Mouse (Mus musculus): Measurements from ENCODE around the gene Ly75.

Ly75 gene

DNA sequence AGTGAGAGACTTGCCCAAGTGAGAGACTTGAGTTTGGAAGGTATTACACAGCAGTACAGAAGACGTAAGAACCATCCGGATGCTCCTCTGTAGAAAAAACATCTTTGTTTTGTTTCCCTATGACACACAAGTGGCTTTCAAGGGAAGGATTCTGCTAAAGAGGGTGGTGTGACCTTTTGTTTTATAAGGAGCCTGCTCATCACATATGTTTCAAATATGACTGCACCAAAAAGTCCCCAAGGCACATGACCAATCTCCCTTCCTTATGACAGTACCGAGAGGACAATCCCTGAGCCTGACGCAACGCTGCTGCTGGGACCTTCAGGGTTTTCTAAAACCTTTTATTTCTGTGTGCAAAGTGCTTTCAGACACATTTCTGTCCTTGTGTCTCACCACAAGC, 12.9 kb downstream of the Ly75 start:
- DNase-seq (ENCODE audit: low spot score) = no peak

DNA sequence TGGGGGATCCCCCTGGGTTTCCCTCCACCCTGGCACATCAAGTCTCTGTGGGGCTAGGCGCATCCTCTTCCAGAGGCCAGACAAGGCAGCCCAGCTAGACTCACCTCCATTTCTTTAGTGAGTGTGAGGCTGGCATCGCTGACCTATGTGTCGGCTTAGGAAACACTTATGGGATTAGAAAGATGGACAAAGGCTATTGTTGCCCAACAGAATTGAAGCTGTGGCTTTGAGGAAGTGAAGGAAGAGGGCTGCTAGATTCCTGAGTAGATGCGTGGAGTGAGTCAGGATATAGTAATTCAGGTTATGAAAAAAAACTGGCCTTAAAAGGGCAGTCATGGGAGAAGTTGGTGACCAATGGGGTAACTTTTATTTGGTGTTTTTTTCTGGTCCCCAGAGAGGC, 13.6 kb downstream of the Ly75 start:
- DNase-seq (ENCODE audit: low spot score) = no peak

DNA sequence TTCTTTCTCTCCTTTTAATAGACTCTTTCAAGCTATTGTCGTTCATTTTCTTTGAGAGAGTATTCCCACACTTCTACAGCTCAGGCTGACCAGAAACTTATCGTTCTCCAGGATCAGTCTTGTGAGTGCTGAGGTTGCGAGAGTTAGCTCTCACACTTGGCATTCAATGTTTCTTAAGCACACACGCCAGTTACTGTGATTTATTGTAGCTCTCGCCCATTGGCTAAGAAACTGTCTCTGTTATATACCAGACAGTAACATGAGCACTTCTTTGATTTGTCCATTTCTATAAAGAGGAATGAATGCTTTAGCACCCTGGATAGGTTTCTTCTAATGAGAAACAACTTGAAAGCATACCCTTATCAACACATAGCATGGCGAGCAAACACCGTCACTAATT, 15.2 kb downstream of the Ly75 start:
- DNase-seq (ENCODE audit: low spot score) = no peak

DNA sequence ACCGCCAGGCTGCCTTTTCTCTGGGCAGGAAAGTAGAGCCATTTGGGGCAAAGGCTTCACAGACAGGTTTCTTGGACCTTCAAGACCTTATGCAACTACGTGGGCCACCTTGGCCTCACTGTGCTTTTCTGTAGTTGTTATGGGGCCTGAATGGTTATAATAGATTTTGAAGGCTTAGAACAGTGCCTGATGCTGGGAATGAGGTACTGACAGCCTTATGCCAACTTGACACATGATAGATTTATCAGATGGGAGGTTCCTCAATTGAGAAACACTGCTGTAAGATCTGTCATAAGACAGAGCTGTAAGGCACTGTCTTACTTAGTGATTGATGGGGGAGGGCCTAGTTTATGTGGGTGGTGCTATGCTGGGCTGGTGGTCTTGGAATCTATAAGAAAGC, 15.9 kb downstream of the Ly75 start:
- no peak for DNase-seq (ENCODE audit: low spot score)

DNA sequence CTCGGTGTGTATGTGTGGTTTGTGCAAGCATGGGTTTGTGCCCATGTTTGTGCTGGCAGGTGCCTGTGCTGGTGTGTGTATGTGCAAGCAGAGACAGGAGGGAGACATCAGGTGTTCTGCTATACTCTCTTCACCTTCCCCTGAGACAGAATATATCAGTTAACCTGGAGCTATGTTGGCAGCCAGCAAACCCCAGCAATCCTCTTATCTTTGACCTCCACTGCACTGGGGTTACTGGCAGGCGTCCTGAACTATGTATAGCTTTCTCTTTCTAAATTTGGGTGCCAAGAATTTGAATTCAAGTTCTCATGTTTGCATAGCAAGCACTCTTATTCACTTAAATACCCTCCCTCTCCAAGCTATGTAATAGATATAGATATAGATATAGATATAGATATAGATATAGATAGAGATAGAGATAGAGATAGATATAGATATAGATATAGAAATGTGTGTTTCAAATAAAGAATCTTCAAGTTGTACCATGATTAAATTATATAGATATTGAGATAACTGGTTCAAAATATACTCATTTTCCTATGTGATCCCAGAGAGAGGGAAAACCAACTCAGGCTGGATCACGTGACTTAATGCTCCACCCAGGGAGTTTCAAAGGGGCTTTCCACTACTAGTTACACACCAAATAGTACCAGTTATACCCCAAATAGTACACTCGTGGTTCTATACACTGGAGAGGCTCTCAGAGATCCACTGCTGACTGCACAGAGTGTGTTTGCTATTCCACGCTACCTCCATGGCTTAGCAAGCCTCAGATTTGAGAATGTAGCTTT, 17.1 kb downstream of the Ly75 start:
- no peak for DNase-seq (ENCODE audit: low spot score)

DNA sequence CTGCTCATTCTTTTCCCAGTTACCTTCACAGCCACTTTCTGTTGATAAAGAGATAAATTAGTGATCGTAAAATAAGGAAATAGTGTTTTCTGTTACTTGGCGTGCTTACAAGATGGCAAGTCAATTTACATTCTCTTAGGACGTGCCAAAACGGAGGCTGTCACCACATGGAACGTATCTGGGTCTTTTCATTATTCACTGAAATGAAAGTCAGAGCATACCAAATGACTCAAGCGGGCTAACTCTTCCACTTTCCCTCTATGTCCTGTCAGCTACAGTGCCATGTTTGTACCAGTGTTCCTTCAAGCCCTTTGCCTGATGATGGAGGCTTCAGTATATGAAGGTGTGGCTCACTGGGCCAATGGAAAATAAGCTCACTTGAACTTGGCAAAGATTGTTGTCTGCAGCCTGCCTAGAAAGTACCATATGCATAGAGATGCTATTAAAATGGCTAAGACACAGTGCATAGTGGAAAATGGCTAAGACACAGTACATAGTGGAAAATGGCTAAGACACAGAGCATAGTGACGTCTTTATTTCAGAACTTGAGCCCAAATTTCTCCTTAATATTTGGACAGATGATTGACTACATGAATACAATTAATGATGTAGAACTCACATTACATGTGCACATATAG, 17.8 kb downstream of the Ly75 start:
- DNase-seq (ENCODE audit: low spot score) = no peak

DNA sequence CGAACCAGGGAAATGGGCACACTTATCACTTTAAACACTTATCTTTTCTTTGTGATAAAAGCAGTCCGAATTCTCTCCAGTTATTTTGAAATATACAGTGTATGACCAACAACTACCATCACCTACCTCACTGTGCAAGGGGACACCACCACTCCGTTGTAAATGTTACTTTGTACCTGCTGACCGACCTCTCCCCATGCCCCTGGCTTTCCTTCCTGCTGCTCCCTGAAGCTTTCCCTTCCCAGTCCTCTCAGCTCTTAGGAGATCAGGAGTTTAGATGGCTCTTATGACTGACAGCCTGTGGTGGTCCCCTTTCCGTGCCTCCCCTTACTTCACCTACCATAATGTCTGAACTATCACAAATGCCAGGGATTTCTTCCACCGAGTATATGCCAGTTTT, 21.0 kb downstream of the Ly75 start:
- no peak for DNase-seq (ENCODE audit: low spot score)

DNA sequence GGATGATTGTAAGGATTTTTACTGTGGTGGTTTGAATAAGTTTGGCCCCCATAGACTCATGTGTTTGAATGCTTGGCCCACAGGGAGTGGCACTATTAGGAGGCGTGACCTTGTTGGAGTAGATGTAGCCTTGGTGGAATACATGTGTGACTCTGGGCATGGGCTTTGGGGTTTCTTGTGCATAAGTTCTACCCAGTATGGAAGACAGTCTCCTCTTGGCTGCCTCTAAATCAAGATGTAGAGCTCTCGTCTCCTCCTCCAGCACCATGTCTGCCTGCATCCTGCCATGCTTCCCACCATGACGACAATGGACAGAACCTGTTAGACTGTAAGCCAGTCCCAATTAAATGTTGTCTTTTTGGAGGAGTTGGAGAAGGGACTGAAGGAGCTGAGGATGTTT, 23.3 kb downstream of the Ly75 start:
- no peak for DNase-seq (ENCODE audit: low spot score)

DNA sequence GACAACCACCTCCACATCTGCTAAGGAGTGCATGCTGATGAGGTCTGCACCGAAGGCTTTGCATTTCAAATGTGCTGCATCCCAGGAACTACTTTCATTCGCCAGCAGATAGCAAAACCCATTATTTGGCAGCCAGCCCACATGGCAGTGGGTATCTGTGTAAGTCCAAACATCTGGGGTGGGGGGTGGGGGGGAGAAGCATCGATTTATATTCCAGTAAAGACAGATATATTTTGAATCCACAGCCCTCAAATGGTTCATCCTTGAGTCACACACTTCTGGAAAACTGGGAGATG, 27.8 kb downstream of the Ly75 start:
- DNase-seq (ENCODE audit: low spot score) = no peak

DNA sequence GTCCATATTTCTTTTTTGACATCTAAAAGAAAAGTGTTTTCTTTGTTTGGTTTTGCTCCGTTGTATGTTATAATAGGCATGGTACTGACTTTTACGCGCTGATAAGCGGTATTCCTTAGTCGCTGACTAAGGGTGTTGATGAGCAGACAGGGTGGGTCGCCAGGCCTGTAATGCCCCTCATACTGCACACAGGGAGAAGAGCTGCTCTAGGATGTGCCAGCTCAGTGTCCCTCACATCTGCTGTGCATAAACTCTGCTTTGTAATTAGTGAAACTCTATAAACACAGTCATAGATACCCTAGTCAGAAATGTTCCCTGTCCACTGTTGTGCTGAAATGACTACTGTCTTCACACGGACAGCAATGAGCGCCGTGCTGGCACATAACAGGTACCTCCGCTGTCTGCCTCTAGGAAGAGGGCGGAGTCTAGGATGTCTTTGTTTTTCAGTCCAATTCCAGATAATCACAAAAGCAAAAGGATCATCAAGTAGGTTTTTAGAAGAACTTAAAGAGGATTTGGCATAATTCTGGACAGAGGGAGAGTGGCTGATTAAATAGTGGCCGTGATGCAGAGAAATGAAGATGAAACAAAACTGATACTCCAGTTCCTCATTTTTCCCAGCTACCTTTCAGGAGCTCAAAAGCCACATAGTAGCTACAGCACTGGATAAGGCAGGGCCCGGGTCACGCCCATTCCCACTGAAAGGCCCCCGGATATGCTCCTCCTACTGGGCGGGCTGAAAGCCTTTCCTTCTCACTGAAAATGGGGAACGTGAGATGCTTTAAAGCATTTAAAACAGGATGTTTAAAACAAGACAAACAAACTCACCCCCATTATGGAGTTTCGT, 28.3 kb downstream of the Ly75 start:
- DNase-seq (ENCODE audit: low spot score) = no peak

DNA sequence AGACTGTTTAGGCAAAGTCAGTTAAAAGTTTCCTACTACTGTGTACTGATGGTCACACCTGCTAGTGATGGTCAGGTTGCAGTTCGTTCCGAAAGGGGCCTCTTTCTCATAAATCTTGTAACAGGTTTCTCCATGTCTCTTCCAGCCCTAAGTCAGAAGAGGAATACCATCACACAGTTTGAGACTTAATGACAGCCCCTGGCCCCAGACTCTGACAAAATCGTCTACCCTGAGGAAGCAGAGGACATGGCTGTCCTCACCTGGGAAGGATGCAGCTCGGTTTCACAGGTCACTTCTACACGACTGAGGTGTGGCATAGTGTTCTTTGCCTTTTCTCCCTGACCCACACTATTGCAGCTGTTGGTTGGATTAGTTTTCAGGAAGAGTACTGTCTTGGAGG, 30.8 kb downstream of the Ly75 start:
- DNase-seq (ENCODE audit: low spot score) = no peak

DNA sequence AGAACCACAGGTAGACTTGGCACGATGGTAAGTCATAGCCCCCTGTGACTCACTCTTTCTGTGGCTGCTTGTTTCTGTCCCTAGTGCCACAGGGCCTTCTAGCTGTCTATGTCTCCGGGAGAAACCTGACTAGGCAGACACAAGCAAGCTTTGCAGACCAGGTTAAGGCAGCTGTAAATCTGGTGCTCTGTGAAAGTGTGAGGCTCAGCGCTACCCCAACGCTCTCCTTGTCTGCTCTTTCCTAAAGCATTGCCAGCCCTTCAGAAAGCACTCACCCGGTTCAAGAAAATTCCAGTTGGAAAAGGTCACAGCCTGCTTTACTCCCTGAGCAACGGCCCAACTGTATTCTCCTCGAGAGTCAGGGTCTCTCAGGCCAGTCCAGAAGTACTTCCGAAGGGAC, 31.3 kb downstream of the Ly75 start:
- no peak for DNase-seq (ENCODE audit: low spot score)

DNA sequence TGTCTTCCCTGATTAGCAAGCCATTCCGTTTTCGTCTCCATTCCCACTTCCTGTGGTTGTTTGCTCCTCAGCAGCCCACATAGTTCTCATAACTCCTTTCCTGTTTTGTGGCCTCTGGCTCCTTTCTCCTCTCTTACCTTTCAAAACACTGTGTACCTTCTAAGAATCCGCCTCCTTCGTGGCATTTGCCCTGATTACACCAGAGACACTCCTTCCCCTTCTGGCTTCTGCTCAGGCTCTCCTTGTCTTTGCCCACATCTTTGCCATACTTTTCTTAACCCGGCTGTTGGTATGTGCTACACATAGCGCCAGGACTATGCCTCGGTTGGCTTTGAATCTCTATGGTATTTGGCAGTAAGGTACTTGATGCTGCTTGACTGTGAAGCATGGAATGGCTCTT, 35.2 kb downstream of the Ly75 start:
- DNase-seq (ENCODE audit: low spot score) = no peak

DNA sequence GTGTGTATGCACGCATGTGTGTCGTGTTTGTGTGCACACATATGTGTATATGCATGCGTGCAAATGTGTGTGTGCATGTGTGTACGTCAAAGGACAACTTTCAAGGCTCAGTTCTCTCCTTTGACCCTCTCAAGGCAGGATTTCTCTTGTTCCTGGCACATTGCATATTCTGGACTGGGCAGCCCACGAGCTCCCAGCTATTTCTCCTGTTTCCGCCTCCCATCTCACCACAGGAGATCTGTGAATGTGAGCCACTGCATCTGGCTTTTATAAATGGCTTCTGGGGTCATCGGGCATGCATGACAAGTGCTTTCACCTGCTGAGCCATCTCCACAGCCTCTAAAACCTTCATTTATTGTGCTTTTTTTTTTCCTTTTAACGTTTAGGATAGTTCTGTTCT, 36.6 kb downstream of the Ly75 start:
- DNase-seq (ENCODE audit: low spot score) = no peak

DNA sequence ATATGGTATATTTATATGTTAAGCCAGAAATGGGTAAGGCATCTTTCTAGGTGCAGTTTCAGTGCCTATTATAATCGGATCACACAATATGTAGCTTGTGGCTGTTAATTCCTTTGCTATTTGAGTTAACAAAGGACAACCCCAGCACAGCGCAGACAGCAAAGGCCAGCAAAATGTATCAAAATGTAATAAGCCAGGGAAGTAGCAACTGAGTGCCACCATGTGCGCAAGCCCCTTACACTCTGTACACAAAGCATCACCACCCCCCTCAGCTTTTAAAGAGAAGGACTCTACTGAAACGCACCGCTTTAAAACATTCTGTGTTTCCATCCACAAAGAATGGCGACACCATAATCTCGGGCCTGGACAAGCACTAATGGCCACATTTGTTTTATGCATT, 37.4 kb downstream of the Ly75 start:
- no peak for DNase-seq (ENCODE audit: low spot score)

DNA sequence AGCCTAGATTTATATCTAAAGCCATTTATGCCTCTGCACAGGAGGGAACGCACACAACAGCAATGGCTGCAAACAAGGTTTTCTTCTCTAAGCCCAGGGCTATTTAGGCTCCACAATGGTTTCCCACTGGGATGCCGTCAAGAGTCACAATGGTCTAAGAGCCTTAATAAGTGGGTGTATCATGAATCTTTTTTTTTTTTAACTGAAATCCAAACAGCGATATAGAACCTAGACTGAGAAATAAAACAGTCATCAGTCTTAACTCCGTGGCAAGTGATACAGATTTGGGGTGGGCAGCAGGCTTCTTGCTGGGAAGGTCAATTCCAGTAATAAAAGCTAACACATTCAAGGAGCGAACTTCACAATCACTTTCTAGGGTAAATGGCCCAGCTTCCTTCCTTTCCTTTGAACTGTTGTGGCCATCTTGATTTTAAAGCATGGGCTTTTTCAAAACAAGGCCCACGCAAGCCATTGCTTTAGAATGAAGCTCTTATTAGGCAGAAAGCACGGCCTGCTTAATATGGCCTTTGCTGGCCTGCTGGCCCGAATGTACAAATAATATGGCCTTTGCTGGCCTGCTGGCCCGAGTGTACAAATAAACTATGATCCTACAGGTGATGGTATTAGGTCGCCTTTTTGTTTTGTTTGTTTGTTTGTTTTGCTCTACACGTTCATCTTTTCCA, 39.4 kb downstream of the Ly75 start:
- DNase-seq (ENCODE audit: low spot score) = no peak

DNA sequence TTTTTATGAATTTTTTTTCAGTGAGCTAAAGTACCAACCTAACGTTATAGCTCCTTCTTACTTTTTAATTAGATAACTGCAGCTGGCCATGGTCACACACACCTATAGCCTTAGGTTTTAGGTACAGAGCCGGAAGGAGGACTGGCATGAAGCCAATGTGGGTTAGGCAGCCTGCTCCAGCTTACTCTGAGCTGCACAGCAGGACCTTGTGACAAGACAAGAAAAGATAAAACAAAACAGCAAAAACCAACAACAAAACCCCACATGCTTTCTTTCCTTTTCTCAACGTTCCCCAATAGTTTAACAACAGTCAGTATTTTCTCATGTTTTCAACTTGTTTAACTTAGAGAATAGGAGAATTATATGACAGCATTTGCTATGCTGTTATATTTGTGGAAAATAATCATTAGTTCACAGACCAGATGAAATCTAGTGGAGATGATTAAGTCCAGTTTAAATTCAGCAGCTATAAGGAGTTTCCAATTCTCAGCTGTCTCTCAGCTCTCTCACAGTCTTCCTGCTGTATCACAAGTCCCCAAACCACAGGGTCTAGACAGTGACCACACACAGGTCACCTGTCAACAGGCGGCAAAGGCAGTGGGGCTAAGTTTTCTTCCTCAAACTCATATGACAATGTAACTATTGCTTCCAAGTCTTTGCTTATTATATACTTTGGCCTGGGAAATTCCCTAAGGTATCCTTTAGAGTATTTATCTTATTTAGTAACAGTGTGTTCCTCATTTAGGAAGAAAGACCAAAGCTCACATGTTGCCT, 40.8 kb downstream of the Ly75 start:
- no peak for DNase-seq (ENCODE audit: low spot score)

DNA sequence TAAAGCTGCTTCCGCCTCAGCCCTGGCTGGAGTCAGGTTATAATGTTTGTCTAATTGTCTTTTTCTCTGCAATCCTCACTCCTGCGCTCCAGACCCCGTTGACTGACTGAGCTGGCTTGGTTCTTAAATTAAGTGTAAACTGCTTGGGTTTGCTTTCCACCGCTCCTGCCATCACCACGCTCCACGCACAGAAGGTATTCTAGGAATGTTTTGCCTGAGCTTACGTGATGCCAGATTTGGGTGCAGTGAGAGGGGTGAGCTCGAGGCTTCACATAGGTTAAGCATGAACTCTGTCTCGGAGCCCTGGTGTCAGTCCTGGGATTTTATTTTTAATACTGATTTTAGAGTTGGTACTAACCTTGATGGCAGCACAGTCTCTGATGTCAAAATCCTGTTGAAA, 45.2 kb downstream of the Ly75 start:
- DNase-seq (ENCODE audit: low spot score) = no peak

DNA sequence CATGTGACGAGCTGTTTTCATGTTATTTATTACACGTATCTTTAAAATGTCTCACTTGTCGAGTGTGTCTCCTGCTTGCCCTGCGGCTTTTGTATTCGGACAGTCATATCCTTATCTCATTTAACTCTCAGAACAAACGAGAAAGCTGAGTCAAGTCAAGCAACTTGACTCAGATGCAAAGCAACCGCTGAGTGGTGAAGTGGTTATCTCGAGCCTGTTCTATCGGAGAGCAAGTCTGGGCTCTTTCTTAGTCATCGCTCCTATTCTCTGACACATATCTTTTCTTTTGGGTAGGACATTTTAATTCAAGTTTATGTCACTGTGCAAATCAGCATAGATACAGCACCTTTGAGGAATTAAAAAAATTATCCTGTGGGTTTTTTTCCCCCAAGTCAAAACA, 54.5 kb downstream of the Ly75 start:
- no peak for DNase-seq (ENCODE audit: low spot score)

DNA sequence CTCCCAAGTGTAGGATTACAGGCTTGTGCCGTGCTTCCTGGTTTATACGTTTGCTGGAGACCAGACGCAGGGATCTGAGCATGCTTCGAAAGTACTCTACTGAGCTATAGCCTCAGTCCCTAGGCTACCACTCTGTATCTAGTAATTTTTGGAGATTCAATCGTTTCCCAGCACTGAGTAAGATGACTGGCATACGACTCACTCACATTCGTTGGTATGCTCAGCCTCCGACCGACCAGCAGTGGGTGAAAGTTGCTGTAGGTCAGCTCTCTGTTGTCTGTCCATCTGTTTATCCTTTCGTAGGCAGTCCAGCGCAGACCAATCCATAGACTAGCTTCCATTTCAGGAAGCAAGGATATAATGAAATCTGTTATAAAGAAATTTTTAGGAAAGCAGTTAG, 55.5 kb downstream of the Ly75 start:
- DNase-seq (ENCODE audit: low spot score) = no peak

DNA sequence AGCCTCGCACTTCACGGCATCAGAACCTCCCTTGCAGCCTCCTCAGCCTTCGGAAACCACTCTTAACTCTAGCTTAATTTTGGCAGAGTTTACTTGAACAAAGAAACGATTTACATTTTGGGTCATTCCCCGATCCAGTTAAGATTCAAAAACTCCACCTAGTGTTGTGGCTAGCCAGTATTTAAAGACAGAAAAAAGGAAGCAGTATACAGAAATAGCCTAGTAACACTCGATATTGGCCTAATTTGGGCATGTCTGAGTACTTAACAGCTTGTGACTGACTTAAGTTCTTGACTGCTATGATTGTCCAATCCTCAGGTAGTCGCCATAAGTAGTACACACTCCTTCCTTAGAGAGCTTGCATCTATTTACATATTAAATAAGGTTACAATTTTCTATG, 56.2 kb downstream of the Ly75 start:
- DNase-seq (ENCODE audit: low spot score) = no peak

DNA sequence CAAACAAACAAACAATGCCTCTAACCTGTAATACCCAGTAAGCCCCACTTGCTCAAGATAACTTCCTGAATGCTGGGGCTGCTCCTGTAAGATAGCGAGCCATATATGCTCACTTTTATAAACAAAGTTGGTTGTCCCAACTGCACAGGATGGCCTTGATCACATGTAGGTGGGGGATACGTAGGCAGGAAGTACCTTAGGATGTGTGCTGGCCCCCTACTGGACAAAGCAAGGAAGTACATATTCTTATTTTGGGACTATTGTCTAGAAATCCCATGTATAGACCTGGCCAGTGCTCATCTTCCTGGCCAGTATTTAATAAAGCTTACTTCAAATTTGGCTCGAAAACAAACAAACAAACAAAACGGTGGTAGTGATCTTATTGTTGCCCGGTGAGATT, 59.7 kb downstream of the Ly75 start:
- no peak for DNase-seq (ENCODE audit: low spot score)

Data from spleen, adult 12 weeks (tissue).